Mouse (Mus musculus) cerebellum, postnatal 10 days (tissue): ENCODE data around the gene Foxl1.

Experiments
- DNase-seq, 2 experiments: peaks; one replicate each; pipeline ENCODE4 v3.0.0; 2021; ENCODE audit warnings: mixed read lengths in 2 of 2

Foxl1 gene

DNA sequence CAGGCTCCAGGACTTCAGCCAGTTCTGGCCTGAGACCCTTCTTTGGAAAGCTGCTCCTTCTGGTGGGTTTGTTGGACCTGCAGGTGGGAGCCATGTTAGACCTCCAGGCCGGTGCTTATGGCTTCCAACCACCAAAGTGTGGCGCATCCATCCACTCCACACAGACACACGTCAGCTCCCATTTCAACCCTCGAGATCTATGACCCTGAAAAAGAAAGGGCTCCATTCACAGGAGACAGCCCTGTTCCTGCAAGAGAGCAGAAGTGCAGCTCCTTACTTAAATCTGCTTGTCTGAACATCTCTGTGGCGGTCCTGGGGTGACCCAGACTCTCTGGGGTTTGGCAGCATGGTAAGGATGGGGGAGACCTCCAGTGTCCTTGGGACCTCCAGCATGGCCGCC lies 34.2 kb upstream of the Foxl1 start:
- DNase-seq: no peak

DNA sequence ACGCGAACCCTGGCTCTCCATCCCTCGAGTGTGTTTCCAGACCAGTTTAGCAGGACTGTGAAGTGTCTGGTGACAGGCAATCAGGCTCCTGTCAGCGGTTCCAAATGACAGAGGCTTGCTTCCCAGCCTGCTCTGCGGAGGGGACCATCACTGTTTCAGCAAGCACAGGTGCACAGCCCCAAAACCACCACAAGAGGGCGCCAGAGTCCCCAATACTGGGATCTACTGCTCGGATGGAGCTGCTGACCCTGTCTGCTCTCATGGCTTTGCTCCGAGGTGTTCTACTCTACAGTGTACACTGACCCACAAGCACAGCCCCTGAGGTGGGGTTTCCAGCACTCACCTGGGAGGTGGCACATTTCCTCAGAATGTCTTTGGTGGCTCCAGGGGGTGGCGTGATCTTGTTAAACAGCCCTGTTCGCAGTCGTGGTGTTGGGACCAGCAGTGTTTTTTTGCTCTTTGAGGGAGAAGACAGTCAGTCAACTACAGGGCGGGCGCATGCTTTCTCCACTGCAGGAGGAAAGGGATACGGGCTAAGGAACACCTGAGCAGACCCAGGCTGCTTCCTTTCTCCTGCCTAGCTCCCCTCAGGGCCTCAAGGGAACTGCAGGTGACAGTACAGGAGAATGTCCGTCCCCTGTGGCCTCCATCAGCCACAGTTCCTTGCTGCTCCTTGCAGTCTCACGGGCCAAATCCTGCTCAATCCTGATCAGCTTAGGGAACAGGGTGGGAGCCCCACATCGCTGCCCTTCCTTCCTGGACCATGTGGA lies 23.5 kb upstream of the Foxl1 start:
- peak; percentile 90 to 94 for DNase-seq

- DNase-seq: peak; percentile 99
Observed at GRCm38 (mm10) chr8:121107668-121108656, 19.8 kb upstream of the Foxl1 start, which contains the start of gene Mthfsd. Mthfsd (minus strand) TSS chr8:121108392.

GRCm38 (mm10) chr8:121108657-121109056 lies 19.1 kb upstream of the Foxl1 start:
- no peak for DNase-seq

DNA sequence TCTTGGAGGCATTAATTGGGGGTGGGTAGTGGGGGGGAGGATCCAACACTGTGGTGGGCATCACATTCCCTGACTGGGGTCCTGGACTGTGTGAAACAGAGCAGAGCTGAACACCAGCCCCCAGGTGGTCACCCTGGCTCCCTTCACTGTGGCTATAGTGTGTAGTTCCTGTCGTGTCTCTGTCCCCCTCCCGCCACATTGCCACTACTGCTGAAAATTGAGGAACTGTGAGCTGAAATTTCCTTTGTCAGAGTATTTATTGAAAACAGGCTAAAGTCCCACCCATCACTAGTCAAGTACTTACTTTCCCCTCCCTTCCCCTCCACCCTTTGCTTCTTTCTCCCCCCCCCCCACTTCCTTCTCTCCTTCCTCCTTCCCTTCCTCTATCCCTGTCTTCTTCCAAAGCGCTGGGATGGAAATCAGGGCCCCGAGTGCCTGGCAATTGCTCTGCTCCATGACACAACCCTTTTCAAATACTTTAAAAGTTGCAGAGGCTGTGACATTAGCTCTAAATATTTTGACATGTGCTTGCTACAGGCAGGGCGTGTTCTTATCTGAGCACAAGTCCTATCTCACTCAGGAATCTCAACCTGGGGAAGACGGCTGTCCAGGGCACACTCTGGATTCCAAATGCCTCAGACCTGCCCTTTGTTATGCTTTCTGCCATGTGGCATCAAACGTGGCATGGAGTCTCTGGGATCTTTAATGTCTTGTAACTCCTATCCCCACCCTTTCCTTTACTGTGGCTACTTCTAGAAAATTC lies 16.4 kb upstream of the Foxl1 start:
- peak in 1 of 2 experiments; percentile 12 for DNase-seq

DNA sequence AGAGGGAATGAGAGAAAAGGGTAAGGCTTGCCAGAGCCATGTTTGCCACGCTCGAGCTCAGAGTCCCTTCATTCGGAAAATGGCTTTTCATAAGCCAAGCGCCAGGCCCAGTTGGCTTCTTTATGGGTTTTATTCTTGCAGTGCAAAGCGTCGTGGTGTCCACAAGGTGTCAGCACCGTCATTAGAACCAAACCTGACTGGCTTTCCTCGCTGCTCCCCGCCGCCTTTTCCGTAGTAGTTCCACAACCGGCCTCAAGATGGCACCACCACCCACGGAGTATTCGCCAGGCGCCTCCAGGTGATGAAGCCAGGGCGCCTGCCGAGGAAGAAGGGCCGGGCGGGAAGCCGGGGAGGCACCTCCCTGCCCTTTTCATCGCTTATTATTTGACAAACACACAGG lies 14.5 kb upstream of the Foxl1 start:
- DNase-seq: peak; percentile 98

DNA sequence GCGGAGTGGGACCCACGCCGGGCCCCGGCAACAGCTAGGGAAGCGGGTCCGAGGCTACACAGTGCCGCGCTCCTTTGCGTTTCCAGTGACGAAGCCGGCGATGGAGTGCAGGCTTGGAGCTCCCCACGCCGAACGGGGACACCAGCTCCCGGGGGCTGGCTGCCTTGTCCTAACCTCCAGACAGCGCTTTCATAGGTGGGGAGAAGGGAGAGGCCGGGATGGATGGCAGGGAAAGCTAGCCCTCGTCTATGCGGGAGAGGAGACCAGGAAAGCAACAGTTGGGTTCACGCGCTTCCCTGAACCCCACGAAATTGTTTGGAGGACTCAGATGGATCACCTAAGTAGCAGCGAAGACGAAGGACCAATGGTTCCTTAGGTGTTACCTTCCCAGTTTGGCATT lies 12.6 kb upstream of the Foxl1 start:
- no peak for DNase-seq

DNA sequence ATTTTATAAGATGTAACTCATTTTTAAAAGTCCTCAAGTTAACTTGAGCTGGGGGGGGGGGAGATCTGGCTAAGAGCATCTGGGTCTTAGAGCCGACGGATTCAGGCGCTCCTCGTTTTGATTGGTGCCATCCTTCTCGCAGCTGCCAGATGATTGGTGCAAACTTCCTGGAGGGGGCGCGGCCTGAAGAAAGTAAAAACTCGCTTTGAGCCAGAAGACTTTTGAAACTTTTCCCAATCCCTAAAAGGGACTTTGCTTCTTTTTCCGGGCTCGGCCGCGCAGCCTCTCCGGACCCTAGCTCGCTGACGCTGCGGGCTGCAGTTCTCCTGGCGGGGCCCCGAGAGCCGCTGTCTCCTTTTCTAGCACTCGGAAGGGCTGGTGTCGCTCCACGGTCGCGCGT lies 11.8 kb upstream of the Foxl1 start, which contains the start of gene Foxc2:
TSS of gene Foxc2 (plus strand) at position 224 of the 400 bp plus-strand sequence.
- peak; percentile 68 to 69 for DNase-seq

DNA sequence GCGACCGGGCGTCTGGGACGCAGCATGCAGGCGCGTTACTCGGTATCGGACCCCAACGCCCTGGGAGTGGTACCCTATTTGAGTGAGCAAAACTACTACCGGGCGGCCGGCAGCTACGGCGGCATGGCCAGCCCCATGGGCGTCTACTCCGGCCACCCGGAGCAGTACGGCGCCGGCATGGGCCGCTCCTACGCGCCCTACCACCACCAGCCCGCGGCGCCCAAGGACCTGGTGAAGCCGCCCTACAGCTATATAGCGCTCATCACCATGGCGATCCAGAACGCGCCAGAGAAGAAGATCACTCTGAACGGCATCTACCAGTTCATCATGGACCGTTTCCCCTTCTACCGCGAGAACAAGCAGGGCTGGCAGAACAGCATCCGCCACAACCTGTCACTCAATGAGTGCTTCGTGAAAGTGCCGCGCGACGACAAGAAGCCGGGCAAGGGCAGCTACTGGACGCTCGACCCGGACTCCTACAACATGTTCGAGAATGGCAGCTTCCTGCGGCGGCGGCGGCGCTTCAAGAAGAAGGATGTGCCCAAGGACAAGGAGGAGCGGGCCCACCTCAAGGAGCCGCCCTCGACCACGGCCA lies 11.1 kb upstream of the Foxl1 start:
- DNase-seq: no peak

GRCm38 (mm10) chr8:121117186-121117651 lies 10.5 kb upstream of the Foxl1 start:
- no peak for DNase-seq

DNA sequence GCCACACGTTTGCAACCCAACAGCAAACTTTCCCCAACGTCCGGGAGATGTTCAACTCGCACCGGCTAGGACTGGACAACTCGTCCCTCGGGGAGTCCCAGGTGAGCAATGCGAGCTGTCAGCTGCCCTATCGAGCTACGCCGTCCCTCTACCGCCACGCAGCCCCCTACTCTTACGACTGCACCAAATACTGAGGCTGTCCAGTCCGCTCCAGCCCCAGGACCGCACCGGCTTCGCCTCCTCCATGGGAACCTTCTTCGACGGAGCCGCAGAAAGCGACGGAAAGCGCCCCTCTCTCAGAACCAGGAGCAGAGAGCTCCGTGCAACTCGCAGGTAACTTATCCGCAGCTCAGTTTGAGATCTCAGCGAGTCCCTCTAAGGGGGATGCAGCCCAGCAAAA lies 9.8 kb upstream of the Foxl1 start:
- peak in 1 of 2 experiments; percentile 35 for DNase-seq

DNA sequence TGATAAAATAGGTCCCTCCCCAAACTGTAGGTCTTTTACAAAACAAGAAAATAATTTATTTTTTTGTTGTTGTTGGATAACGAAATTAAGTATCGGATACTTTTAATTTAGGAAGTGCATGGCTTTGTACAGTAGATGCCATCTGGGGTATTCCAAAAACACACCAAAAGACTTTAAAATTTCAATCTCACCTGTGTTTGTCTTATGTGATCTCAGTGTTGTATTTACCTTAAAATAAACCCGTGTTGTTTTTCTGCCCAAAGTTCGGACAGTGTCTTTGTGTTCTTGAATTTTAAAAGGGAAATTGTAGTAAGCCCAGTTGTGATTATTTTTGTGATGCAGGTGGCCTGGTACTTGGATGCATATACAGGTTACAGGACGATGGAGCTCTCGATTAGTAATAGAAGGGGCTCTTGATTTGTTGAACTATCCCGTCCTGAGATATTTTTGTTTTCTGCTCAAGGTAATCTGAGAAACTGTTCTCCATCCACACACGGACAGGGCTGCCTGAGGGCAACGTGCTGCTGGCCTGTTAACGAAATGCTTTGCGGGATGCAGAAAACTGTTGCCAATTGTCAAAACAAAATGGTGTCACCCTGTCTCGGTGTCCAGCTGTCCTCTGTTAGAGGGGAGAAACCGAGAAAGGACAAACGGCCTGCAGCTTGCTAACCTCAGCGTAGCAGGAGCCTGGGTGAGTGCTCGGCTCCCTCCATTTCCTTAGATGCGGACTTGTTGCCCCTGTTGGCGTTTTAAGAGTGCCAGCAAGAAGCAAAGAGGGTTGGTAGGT lies 8.9 kb upstream of the Foxl1 start:
- no peak for DNase-seq

DNA sequence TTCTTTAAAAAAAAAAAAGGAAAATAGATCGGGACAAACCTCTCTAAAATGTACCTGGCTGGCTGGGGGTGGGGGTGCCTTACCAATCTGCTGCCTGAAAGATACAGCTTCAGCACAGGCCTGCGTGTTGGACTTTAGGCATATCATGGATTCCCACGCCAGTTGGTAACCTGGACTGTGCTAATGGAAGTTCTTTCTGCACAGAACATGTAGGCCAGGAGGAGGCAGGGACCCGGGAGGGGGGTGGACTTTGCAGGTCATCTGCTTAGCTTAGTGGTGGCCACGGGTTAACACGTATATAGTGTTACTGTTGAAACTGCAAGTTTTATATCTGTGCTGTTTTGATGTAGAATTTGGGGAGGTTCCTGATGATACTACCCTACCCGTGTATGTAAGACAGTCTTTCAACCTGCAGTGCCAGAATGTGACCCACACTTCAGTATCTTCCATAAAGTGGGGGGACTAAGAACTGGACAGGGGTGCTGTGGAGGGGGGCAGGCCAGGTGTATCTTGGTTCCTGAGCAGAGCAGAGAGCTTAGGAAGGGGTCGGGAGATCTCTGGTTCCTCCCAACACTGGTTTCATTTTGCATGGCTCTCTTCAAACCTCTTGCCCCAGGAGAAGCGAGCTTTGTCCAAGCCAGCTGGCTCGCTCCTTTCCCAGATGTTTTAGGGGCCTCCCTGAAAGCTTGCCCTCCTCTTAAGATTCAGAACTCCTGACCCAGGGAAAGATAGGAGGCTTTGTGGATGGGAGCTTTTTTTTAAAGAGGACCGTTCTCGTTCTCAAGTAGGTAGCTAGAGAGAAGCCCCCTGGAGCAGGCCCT lies 7.9 kb upstream of the Foxl1 start:
- no peak for DNase-seq

GRCm38 (mm10) chr8:121120456-121121419 lies 7.0 kb upstream of the Foxl1 start:
- no peak for DNase-seq

GRCm38 (mm10) chr8:121121704-121122103 lies 6.0 kb upstream of the Foxl1 start:
- DNase-seq: no peak

GRCm38 (mm10) chr8:121122368-121122767 lies 5.4 kb upstream of the Foxl1 start:
- no peak for DNase-seq

- no peak for DNase-seq
Observed at GRCm38 (mm10) chr8:121123113-121123512, 4.6 kb upstream of the Foxl1 start.

- DNase-seq: no peak
Observed at GRCm38 (mm10) chr8:121124547-121125239, 3.0 kb upstream of the Foxl1 start.
